Mouse (Mus musculus): ENCODE results near the gene Naaladl2.

DNA sequence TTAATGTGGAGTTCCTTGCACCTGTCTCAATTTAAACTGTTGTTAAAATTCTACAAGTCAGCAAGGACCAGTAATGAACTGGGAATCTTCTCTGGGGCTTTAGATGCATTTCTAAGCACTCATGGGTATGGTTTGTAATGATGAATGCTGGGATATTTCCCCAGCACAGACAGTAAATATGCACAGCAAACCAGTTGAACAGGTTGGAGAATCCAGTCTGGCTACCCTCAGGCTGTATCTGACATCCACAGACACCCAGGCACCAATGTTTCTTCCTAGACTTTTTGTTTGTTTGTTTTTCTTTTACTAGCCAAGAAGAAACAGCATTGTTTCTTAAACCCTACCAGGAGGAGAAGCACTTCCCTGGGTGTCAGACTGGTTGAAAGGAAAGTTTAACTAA is 365.6 kb downstream of the Naaladl2 start:
- TF ChIP-seq ZNF384 (IDR thresholded peaks at IDR 0.05; ENCODE audit: low read depth, low read length) (no peak), CHD2 (IDR thresholded peaks at IDR 0.05; ENCODE audit: low read depth, low read length) (no peak), MAFK (IDR thresholded peaks at IDR 0.05; ENCODE audit: insufficient read depth, low read depth, low read length) (no peak), HCFC1 (IDR thresholded peaks at IDR 0.05; ENCODE audit: borderline replicate concordance, insufficient read depth, low read length) (no peak)
